22 mouse cellular contexts compared by ENCODE assay signal in genomic region chr5:114766686-114767085, GRCm38 (mm10).
"Had no signal": no experiment of that assay in that cellular context is flagged by ENCODE, and none has a peak within 500 bp of the region (broad histone marks: within the 10 kb centered on the region; RNA-seq: fewer than 3 reads in every experiment).

No protein-coding gene starts in this region.

- H3K27me3 ChIP-seq: limb, embryonic 12.5 days; limb, embryonic 15.5 days; midbrain, embryonic 13.5 days had no signal

- ATAC-seq: liver, postnatal 0 days; lung, postnatal 0 days; midbrain, embryonic 13.5 days; midbrain, embryonic 16.5 days had no signal

- H3K9ac ChIP-seq: limb, embryonic 12.5 days; limb, embryonic 15.5 days; liver, embryonic 14.5 days; liver, postnatal 0 days; lung, embryonic 14.5 days; midbrain, embryonic 13.5 days had no signal

- H3K4me2 ChIP-seq: limb, embryonic 12.5 days; limb, embryonic 15.5 days; liver, embryonic 11.5 days; lung, embryonic 14.5 days; midbrain, embryonic 13.5 days had no signal

- H3K9me3 ChIP-seq: limb, embryonic 12.5 days; limb, embryonic 15.5 days; midbrain, embryonic 13.5 days had no signal

- H3K4me3 ChIP-seq: layer of hippocampus, adult 2 months; left cerebral cortex, adult 2 months; limb, embryonic 12.5 days; limb, embryonic 15.5 days; midbrain, embryonic 13.5 days had no signal

- DNase-seq: kidney, adult 8-10 months; kidney, postnatal 14 days; layer of hippocampus, adult 9-11 months; layer of hippocampus, postnatal 36 days; left cerebral cortex, postnatal 4 days; liver, postnatal 0 days; lung, embryonic 14.5 days; right cerebral cortex, postnatal 4 days; thymus, adult 2 months; thymus, postnatal 14 days; thymus, postnatal 4 days had no signal

- H3K27ac ChIP-seq: layer of hippocampus, adult 2 months; left cerebral cortex, adult 2 months; limb, embryonic 12.5 days; limb, embryonic 15.5 days; liver, embryonic 14.5 days; macrophage; midbrain, embryonic 13.5 days; stomach, postnatal 0 days had no signal

- H3K4me1 ChIP-seq: limb, embryonic 12.5 days had no signal
